Mouse (Mus musculus): ENCODE measurements around the gene Prkab2. TPM values are rescaled to one million over a fixed set of nuclear protein-coding genes. Genes with fewer than 3 reads are reported as not detected.

Prkab2 gene
- 3.1 and 3.7 TPM in 2 replicates for polyA plus RNA-seq (2015; fragmentation: Nextera tagmentation; extraction: Ambion mirVana)

DNA sequence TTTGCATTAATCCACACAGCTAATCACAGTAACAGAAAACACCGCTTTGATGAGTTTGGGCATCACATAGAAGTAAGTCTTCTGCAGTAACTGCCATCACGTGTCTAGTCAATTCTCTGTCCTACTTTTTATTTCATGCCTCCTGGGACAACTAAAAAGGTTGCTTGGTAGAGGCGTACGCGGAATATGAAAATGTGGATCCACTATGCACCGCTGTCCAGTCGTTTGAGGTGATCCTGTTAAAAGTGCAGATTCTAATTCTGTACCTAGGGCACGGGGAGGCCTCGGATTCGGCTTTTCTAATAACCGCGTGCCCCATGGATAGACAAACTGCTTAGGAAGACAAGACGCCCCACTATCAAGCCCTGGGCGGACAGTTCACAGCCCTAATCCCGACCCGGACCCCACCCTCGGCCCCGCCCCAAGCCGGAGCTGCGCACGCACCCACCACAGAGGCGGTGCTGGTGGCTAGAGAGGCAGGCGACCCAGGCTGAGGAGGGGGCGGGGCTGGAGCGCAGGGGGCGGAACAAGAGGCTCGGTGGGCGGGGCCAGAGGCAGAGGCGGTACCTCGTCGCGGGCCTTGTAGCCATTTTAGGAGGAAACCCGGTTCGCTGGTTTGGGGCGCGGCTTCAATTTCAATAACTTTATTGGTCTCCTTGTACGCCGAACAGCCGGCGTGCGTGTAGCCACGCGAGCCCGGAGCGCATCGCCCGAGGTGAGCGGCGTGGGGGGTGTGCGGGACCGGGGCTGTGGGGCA, at the start of gene Prkab2:
Gene Prkab2 (plus strand): TSS at position 539 of the 757 bp plus-strand sequence.
- no peaks in the 10 kb centered on the region for H3K9me3 ChIP-seq (ENCODE audit: low read length)
- H3K27me3 ChIP-seq (replicated peaks; ENCODE audit: insufficient read depth, low read length), result no peaks in the 10 kb centered on the region
- 1% methylated on average over 41 of the region's 51 CpGs for WGBS
- H3K9ac ChIP-seq (replicated peaks; ENCODE audit: low read depth), result peak within 1 kb of the TSS; percentile 51
- ATAC-seq, result peak; percentile 97
- TF ChIP-seq EP300 (IDR thresholded peaks at IDR 0.05), result no peak
- TF ChIP-seq CTCF (IDR thresholded peaks at IDR 0.05), result no peak
- peak within 1 kb of the TSS; percentile 87 for H3K4me3 ChIP-seq (ENCODE audit: low read depth, low read length)
- 0 out of 2 replicates have a peak, but pooled peaks cover 6% of the 10 kb centered on the region for H3K4me1 ChIP-seq (ENCODE audit: insufficient read depth, low read depth, low read length)
- H3K27ac ChIP-seq (ENCODE audit: low read length), result peak within 1 kb of the TSS; percentile 21; the same call in 1 of the 2 replicates
- peak within 1 kb of the TSS; percentile 94 for H3K4me2 ChIP-seq (replicated peaks; ENCODE audit: low read depth, low read length)
- peak; percentile 98 for DNase-seq (ENCODE audit: low spot score)
- no peaks in the 10 kb centered on the region for H3K36me3 ChIP-seq (ENCODE audit: insufficient read depth, low read length)

DNA sequence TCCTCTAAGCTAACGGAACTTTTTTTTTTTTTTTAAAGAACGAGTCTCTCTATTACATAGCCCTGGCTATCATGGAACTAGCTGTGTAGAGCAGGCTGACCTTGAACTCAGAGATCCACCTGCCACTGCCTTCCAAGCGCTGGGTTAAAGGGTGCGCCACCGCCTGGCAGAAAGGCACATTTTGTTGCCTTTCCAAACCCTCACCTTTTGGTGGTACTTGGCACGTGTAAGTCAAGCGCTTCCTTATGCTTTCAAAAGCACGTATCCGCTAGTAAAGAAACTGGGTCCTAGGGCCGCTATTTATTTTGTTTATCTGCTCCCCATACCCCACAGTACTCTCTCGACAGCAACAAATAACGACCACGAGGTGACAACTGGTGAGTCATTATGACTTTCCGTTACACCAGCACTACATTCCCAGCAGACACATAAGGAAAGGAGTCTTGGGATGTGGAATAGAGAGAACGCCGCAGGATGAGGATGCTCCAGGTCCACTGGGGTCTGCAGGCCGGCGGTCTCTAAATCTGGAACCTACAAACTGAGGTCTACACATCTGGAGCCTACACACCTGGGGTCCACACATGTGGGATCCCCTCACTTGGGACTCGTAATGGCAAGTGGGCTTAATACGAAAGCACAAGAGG, 48.7 kb upstream of the Prkab2 start:
- ATAC-seq (peak; percentile 15; the same call in 1 of the 2 replicates), DNase-seq (ENCODE audit: low spot score) (peak; percentile 29)
- peak overlapping the region; percentile 69 for H3K9ac ChIP-seq (replicated peaks; ENCODE audit: low read depth)
- H3K27ac ChIP-seq (ENCODE audit: low read length), result peak overlapping the region; percentile 87
- H3K36me3 ChIP-seq (ENCODE audit: insufficient read depth, low read length), result no peaks in the 10 kb centered on the region
- 4% methylated on average over 20 of the region's 20 CpGs for WGBS
- peak overlapping the region; percentile 71 for H3K4me2 ChIP-seq (replicated peaks; ENCODE audit: low read depth, low read length)
- H3K27me3 ChIP-seq (replicated peaks; ENCODE audit: insufficient read depth, low read length), result no peaks in the 10 kb centered on the region
- no peaks in the 10 kb centered on the region for H3K4me1 ChIP-seq (ENCODE audit: insufficient read depth, low read depth, low read length)
- no peaks in the 10 kb centered on the region for H3K9me3 ChIP-seq (ENCODE audit: low read length)
- peak overlapping the region; percentile 92 for H3K4me3 ChIP-seq (ENCODE audit: low read depth, low read length)
- TF ChIP-seq EP300 (IDR thresholded peaks at IDR 0.05) (no peak), CTCF (IDR thresholded peaks at IDR 0.05) (peak; percentile 62)

DNA sequence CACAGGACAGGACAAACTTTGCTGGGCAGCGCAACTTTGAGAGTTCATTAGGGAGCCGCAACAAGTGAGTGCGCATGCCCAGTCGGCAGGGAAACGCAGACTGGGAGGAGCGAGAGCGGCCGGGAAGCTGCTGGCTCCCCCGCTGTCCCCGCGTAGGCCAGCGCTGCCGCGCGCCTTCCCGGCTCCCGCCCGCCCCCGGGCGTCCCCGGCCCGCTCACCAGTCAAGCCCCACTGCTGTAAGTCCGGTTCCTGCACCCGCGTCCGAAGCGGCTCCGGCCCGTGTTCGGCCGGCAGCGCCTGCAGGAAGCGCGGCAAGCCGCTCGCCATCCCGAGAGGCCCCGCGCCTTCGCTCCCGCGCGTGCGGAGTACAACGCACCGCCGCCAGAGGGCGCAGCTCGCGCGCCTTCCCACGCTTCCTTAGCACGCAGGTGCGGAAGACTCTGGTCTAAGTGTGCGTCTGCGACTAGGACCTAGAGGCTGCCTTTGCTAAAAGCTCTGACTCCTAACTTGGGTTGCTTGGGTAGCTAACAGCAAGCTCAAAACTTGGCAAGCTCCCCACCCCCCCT, 48.1 kb upstream of the Prkab2 start, which contains the start of gene Chd1l:
Gene Chd1l (minus strand): TSS at position 359 of the 566 bp plus-strand sequence.
- 1% methylated on average over 49 of the region's 56 CpGs for WGBS
- no peaks in the 10 kb centered on the region for H3K36me3 ChIP-seq (ENCODE audit: insufficient read depth, low read length)
- peak within 1 kb of the TSS; percentile 87 for H3K27ac ChIP-seq (ENCODE audit: low read length)
- H3K27me3 ChIP-seq (replicated peaks; ENCODE audit: insufficient read depth, low read length), result no peaks in the 10 kb centered on the region
- H3K4me3 ChIP-seq (ENCODE audit: low read depth, low read length), result peak within 1 kb of the TSS; percentile 92
- no peaks in the 10 kb centered on the region for H3K4me1 ChIP-seq (ENCODE audit: insufficient read depth, low read depth, low read length)
- peak within 1 kb of the TSS; percentile 69 for H3K9ac ChIP-seq (replicated peaks; ENCODE audit: low read depth)
- ATAC-seq (peak; percentile 96), DNase-seq (ENCODE audit: low spot score) (peak; percentile 94)
- peak within 1 kb of the TSS; percentile 71 for H3K4me2 ChIP-seq (replicated peaks; ENCODE audit: low read depth, low read length)
- H3K9me3 ChIP-seq (ENCODE audit: low read length), result no peaks in the 10 kb centered on the region
- peak; percentile 97 for TF ChIP-seq CTCF (IDR thresholded peaks at IDR 0.05)
- no peak for TF ChIP-seq EP300 (IDR thresholded peaks at IDR 0.05)

DNA sequence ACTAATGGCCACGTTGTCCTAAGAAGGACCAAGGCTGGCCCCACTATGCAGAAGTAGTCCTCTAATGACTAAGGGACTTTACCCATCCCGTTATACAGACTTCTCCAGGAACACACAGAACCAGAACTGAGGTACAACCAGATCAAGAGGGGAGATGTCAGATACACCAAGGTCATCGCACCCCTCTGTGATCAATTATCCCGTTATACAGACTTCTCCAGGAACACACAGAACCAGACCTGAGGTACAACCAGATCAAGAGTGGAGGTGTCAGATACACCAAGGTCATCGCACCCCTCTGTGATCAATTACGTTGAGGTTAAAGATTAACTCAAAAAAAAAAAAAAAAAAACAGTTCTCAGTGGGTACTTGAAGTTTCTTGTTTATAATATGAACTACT, 47.0 kb upstream of the Prkab2 start:
- Histone ChIP-seq H3K4me2 (replicated peaks; ENCODE audit: low read depth, low read length) (no peak overlapping the region), H3K9me3 (ENCODE audit: low read length) (no peaks in the 10 kb centered on the region), H3K36me3 (ENCODE audit: insufficient read depth, low read length) (no peaks in the 10 kb centered on the region), H3K9ac (replicated peaks; ENCODE audit: low read depth) (no peak overlapping the region), H3K4me3 (ENCODE audit: low read depth, low read length) (no peak overlapping the region), H3K27ac (ENCODE audit: low read length) (no peak overlapping the region), H3K4me1 (ENCODE audit: insufficient read depth, low read depth, low read length) (no peaks in the 10 kb centered on the region), H3K27me3 (replicated peaks; ENCODE audit: insufficient read depth, low read length) (no peaks in the 10 kb centered on the region)
- TF ChIP-seq EP300 (IDR thresholded peaks at IDR 0.05) (no peak), CTCF (IDR thresholded peaks at IDR 0.05) (no peak)
- WGBS, result 77% methylated on average over 6 of the region's 6 CpGs
- ATAC-seq, result no peak
- no peak for DNase-seq (ENCODE audit: low spot score)

DNA sequence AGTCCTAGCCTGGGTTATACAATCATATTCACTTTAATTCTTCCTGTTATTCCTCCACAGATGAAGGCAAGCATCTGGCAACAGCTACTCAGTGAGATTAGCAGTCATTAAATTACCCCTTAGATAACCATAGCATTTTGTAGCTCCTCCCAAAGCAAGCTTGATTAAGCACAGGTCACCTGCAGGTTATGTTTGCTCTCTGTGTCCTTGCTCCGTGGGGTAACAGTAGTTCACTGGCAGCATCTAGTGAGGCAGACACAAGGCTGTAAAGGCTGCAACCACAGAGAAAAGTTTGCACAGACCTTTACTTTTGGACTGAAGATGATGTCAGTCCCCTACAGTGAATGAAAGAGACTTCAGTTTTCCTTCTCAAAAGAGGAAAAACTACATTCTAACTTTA, 42.8 kb upstream of the Prkab2 start:
- Histone ChIP-seq H3K4me3 (ENCODE audit: low read depth, low read length) (no peak overlapping the region), H3K27ac (ENCODE audit: low read length) (no peak overlapping the region), H3K36me3 (ENCODE audit: insufficient read depth, low read length) (no peaks in the 10 kb centered on the region), H3K4me2 (replicated peaks; ENCODE audit: low read depth, low read length) (no peak overlapping the region), H3K9ac (replicated peaks; ENCODE audit: low read depth) (no peak overlapping the region), H3K27me3 (replicated peaks; ENCODE audit: insufficient read depth, low read length) (no peaks in the 10 kb centered on the region), H3K4me1 (ENCODE audit: insufficient read depth, low read depth, low read length) (no peaks in the 10 kb centered on the region), H3K9me3 (ENCODE audit: low read length) (no peaks in the 10 kb centered on the region)
- no peak for TF ChIP-seq CTCF (IDR thresholded peaks at IDR 0.05)
- no peak for TF ChIP-seq EP300 (IDR thresholded peaks at IDR 0.05)
- DNase-seq (ENCODE audit: low spot score) (no peak), ATAC-seq (no peak)
- WGBS, result 4% methylated on average over 1 of the region's 1 CpGs

DNA sequence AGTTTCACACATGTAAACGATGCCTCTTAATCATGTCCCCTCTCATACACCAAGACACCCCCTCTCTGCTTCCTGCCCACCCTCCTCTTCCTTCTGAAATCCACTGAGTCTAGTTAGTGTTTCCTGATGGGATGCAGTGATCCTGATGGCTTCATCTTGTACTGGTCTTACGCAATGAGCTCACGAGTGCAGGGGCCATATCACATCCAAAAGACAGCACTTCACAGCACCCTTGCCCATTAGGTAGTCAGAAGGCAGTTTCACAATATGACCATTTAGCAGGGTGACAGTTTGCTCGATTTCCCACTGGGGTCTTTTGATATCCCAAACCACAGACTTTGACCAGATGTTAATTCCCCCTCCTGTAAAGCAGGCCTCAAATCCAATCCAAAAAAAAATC, 42.1 kb upstream of the Prkab2 start:
- no peaks in the 10 kb centered on the region for H3K9me3 ChIP-seq (ENCODE audit: low read length)
- no peak overlapping the region for H3K4me3 ChIP-seq (ENCODE audit: low read depth, low read length)
- DNase-seq (ENCODE audit: low spot score) (no peak), ATAC-seq (no peak)
- H3K4me2 ChIP-seq (replicated peaks; ENCODE audit: low read depth, low read length), result no peak overlapping the region
- no peaks in the 10 kb centered on the region for H3K4me1 ChIP-seq (ENCODE audit: insufficient read depth, low read depth, low read length)
- H3K9ac ChIP-seq (replicated peaks; ENCODE audit: low read depth), result no peak overlapping the region
- no peaks in the 10 kb centered on the region for H3K36me3 ChIP-seq (ENCODE audit: insufficient read depth, low read length)
- no peak overlapping the region for H3K27ac ChIP-seq (ENCODE audit: low read length)
- 79% methylated on average over 4 of the region's 4 CpGs for WGBS
- no peaks in the 10 kb centered on the region for H3K27me3 ChIP-seq (replicated peaks; ENCODE audit: insufficient read depth, low read length)
- TF ChIP-seq CTCF (IDR thresholded peaks at IDR 0.05), result no peak
- no peak for TF ChIP-seq EP300 (IDR thresholded peaks at IDR 0.05)
